Mouse (Mus musculus) MEL (cell line): ENCODE data around the gene Gatad2b. TPM values are rescaled to one million over a fixed set of nuclear protein-coding genes. Genes with fewer than 3 reads are reported as not detected.
"Not testable (repeated sequence)": the region's sequence is repeated elsewhere in the genome, so short reads cannot be mapped to it uniquely, and the experiment has no call there.

ENCODE experiments used
- DNase-seq: peaks from one replicate; pipeline ENCODE4 v3.0.0; 2011; ENCODE audit warnings: low read depth, low spot score
- H3K27ac ChIP-seq: 2 replicates; pipeline ENCODE4 v1.5.1; 2012; ENCODE audit warnings: low read depth, mild to moderate bottlenecking, control low read depth, low read length, moderate library complexity; ENCODE audit not compliant: control insufficient read depth
- H3K27me3 ChIP-seq, 2 experiments: fragments of 150-350 bp in 1 of 2; sonication (generic) in 1 of 2; 2 replicates each; pipeline ENCODE4 v1.6.1; 2012; ENCODE audit warnings: low read length in 2 of 2, mild to moderate bottlenecking in 2 of 2, improper control_type of control experiment in 1 of 2, moderate library complexity in 1 of 2; ENCODE audit not compliant: insufficient read depth in 2 of 2, control insufficient read depth in 1 of 2
- H3K36me3 ChIP-seq, 2 experiments: 2 replicates each; pipeline ENCODE4 v1.6.1; 2012 to 2014; ENCODE audit warnings: low read length in 2 of 2, improper control_type of control experiment in 1 of 2, inconsistent platforms in 1 of 2, mild to moderate bottlenecking in 1 of 2; ENCODE audit not compliant: insufficient read depth in 2 of 2, control insufficient read depth in 1 of 2
- H3K4me1 ChIP-seq, 2 experiments: fragments of 150-350 bp in 1 of 2; sonication (generic) in 1 of 2; 2 replicates each; pipeline ENCODE4 v1.6.1; 2012; ENCODE audit warnings: low read length in 2 of 2, improper control_type of control experiment in 1 of 2, mild to moderate bottlenecking in 1 of 2; ENCODE audit not compliant: insufficient read depth in 2 of 2, control insufficient read depth in 1 of 2
- H3K4me3 ChIP-seq, 2 experiments: fragments of 150-350 bp in 1 of 2; sonication (generic) in 1 of 2; 2 replicates each; pipeline ENCODE4 v1.5.1; 2012; ENCODE audit warnings: low read depth in 2 of 2, low read length in 2 of 2, mild to moderate bottlenecking in 2 of 2, moderate library complexity in 2 of 2, control low read depth in 1 of 2, improper control_type of control experiment in 1 of 2; ENCODE audit not compliant: control insufficient read depth in 1 of 2, insufficient read depth in 1 of 2
- H3K79me2 ChIP-seq: 2 replicates; pipeline ENCODE4 v1.6.1; 2012; ENCODE audit warnings: mild to moderate bottlenecking, low read length, moderate library complexity; ENCODE audit not compliant: control insufficient read depth, poor library complexity, insufficient read depth
- H3K9ac ChIP-seq: 2 replicates; pipeline ENCODE4 v1.6.1; 2012; ENCODE audit warnings: low read depth, mild to moderate bottlenecking, control low read depth, low read length, moderate library complexity; ENCODE audit not compliant: control insufficient read depth, poor library complexity, severe bottlenecking
- H3K9me3 ChIP-seq: fragments of 150-350 bp; sonication (generic); replicated peaks from 2 replicates; pipeline ENCODE4 v1.6.1; 2012; ENCODE audit warnings: mild to moderate bottlenecking, low read length, improper control_type of control experiment, moderate library complexity; ENCODE audit not compliant: insufficient read depth
- CHD1 ChIP-seq: IDR thresholded peaks from 2 replicates; pipeline ENCODE4 v1.6.1; 2012; ENCODE audit warnings: low read depth, mild to moderate bottlenecking, inconsistent platforms, low read length, improper control_type of control experiment
- CHD2 ChIP-seq: IDR thresholded peaks from 2 replicates; pipeline ENCODE4 v1.6.1; 2011; ENCODE audit warnings: low read length, improper control_type of control experiment
- CTCF ChIP-seq, 3 experiments: IDR thresholded peaks in 2 of 3; conservative IDR thresholded peaks in 1 of 3; 2 replicates each; pipeline ENCODE4 v1.5.1; 2011 to 2012; ENCODE audit warnings: low read length in 3 of 3, low read depth in 2 of 3, mild to moderate bottlenecking in 2 of 3, improper control_type of control experiment in 1 of 3, inconsistent platforms in 1 of 3, mixed read lengths in 1 of 3, moderate library complexity in 1 of 3; ENCODE audit not compliant: control insufficient read depth in 1 of 3, insufficient read depth in 1 of 3, poor library complexity in 1 of 3, severe bottlenecking in 1 of 3
- E2F4 ChIP-seq: IDR thresholded peaks from 2 replicates; pipeline ENCODE4 v1.6.1; 2011; ENCODE audit warnings: low read depth, low read length, improper control_type of control experiment, borderline replicate concordance
- GABPA ChIP-seq: IDR thresholded peaks from 2 replicates; pipeline ENCODE4 v1.6.1; 2012; ENCODE audit warnings: low read depth, mild to moderate bottlenecking, inconsistent platforms, low read length, improper control_type of control experiment, moderate library complexity
- GATA1 ChIP-seq: IDR thresholded peaks from 2 replicates; pipeline ENCODE4 v1.6.1; 2011; ENCODE audit warnings: low read depth, low read length, improper control_type of control experiment
- MAFK ChIP-seq: IDR thresholded peaks from 2 replicates; pipeline ENCODE4 v1.6.1; 2011; ENCODE audit warnings: low read depth, mild to moderate bottlenecking, low read length, improper control_type of control experiment, borderline replicate concordance
- MXI1 ChIP-seq: IDR thresholded peaks from 2 replicates; pipeline ENCODE4 v1.6.1; 2011; ENCODE audit warnings: mild to moderate bottlenecking, low read depth, low read length, improper control_type of control experiment
- MYB ChIP-seq: IDR thresholded peaks from 2 replicates; pipeline ENCODE4 v1.6.1; 2011; ENCODE audit warnings: mild to moderate bottlenecking, low read depth, low read length, improper control_type of control experiment
- MYC ChIP-seq: IDR thresholded peaks from 2 replicates; pipeline ENCODE4 v1.6.1; 2011; ENCODE audit warnings: low read depth, mild to moderate bottlenecking, low read length, improper control_type of control experiment, moderate library complexity
- NELFE ChIP-seq: IDR thresholded peaks from 2 replicates; pipeline ENCODE4 v1.6.1; 2011; ENCODE audit warnings: low read depth, low read length, improper control_type of control experiment
- POLR2AphosphoS5 ChIP-seq: IDR thresholded peaks from 2 replicates; pipeline ENCODE4 v1.6.1; 2012; ENCODE audit warnings: low read depth, borderline replicate concordance, mild to moderate bottlenecking, inconsistent platforms, low read length, moderate library complexity, mixed read lengths
- RAD21 ChIP-seq: IDR thresholded peaks from 2 replicates; pipeline ENCODE4 v1.6.1; 2011; ENCODE audit warnings: mild to moderate bottlenecking, low read depth, low read length, improper control_type of control experiment
- RCOR1 ChIP-seq: IDR thresholded peaks from 2 replicates; pipeline ENCODE4 v1.6.1; 2012; ENCODE audit warnings: low read depth, mild to moderate bottlenecking, inconsistent platforms, low read length, improper control_type of control experiment
- SIN3A ChIP-seq: IDR thresholded peaks from 2 replicates; pipeline ENCODE4 v1.6.1; 2012; ENCODE audit warnings: low read length, improper control_type of control experiment, inconsistent platforms
- USF1 ChIP-seq: IDR thresholded peaks from 2 replicates; pipeline ENCODE4 v1.6.1; 2014; ENCODE audit warnings: low read depth, mild to moderate bottlenecking, inconsistent platforms, low read length, improper control_type of control experiment, moderate library complexity
- ZKSCAN1 ChIP-seq: IDR thresholded peaks from 2 replicates; pipeline ENCODE4 v1.6.1; 2012; ENCODE audit warnings: low read depth, mild to moderate bottlenecking, inconsistent platforms, low read length, improper control_type of control experiment, moderate library complexity
- ZNF384 ChIP-seq: IDR thresholded peaks from 2 replicates; pipeline ENCODE4 v1.6.1; 2012; ENCODE audit warnings: low read depth, mild to moderate bottlenecking, inconsistent platforms, low read length, improper control_type of control experiment
- polyA plus RNA-seq, 2 experiments: library from polyadenylated mRNA; stranded (reverse) in 1 of 2; unstranded in 1 of 2; fragments of >175 nt in 1 of 2; fragments of >200 nt in 1 of 2; gene quantifications; 2 replicates each; pipeline versions ENCODE4 v1.2.1 to v1.2.4; 2012; ENCODE audit warnings: low replicate concordance in 2 of 2, low read depth in 1 of 2; ENCODE audit not compliant: insufficient read length in 2 of 2, insufficient read depth in 1 of 2, missing spikeins in 1 of 2
- total RNA-seq: library from RNA; depleted of rRNA; stranded (reverse); fragments of 300-350 nt; gene quantifications from 2 replicates; pipeline ENCODE4 v1.2.3, GENCODE M21; 2012

Gatad2b gene
- total and polyA plus RNA-seq, 3 experiments: 9.1 to 37.6 TPM; not detected in 1

DNA sequence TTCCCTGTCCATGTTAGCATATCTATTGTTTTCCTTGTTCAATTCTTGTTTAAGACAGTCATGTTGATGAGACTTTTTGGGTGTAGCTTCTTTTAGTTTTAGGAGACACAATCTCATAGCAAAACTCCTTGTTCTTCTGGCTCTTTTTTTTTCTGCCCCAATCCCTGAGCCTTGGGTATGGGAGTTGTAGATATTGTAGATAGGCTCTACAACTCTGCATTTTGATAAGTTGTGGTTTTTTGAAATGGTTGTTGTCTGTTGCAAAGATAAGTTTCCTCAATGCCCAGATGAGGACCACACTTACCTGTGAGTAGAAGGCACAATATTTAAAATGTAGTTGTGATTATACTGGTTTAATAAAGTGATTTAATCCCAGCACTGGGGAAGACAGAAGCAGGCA lies 47.2 kb downstream of the Gatad2b start (continued):
- no peak for TF ChIP-seq MYC
- TF ChIP-seq NELFE: no peak

DNA sequence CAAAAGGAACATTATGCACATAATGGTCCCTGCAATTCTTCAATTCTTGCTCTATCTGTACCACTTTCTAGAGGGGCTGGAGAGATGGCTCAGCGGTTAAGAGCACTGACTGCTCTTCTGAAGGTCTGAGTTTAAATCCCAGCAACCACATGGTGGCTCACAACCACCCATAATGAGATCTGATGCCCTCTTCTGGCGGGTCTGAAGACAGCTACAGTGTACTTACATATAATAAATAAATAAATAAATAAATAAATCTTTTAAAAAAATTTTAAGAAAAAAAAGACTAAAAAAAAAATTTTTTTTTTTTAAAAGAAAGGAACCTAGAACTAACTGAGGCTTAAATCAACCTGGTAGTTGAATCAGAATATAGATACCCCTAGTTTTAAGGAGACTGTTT lies 49.9 kb downstream of the Gatad2b start:
- H3K9ac ChIP-seq, H3K9me3 ChIP-seq, H3K4me3 ChIP-seq, H3K27ac ChIP-seq, H3K27me3 ChIP-seq: not testable (repeated sequence)
- H3K36me3 ChIP-seq: peaks cover 15 to 23% of the 10 kb centered on the region in 2 experiments
- H3K79me2 ChIP-seq: peaks cover 12% of the 10 kb centered on the region
- TF ChIP-seq SIN3A (peak; percentile 37; the same call in 1 of the 2 replicates), CTCF (IDR thresholded peaks at IDR 0.05 in 2 of 3, conservative IDR thresholded peaks at IDR 0.05 in 1 of 3; ENCODE audit: control insufficient read depth in 1 of 3, insufficient read depth in 1 of 3, low read depth in 2 of 3, low read length in 3 of 3, poor library complexity in 1 of 3, severe bottlenecking in 1 of 3) (peak in 1 of 3 experiments; percentile 9; a peak in 1 of 6 replicates), MYC (peak; percentile 65; the same call in 1 of the 2 replicates), MXI1 (peak; percentile 18; the same call in 1 of the 2 replicates)
- peaks cover 3 to 11% of the 10 kb centered on the region in 2 experiments for H3K4me1 ChIP-seq
- peak; percentile 71 for DNase-seq

DNA sequence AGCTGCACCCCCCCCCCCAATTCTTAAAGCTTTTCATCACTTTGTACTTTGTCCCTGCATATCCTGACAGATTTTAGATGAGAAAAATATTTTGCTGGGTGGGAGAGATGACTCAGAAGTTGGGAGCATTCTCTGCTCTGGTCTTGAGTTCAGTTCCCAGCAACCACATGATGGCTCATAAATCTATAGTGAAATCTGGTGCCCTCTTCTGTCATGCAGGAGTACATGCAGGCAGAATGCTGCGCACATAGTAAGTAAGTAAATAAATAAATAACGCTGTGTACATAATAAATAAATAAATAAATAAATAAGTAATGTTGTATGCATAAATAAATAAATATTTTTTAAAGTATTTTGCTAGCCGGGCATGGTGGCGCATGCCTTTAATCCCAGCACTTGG lies 54.9 kb downstream of the Gatad2b start:
- no peak overlapping the region for H3K27ac ChIP-seq
- H3K27me3 ChIP-seq: no peaks in the 10 kb centered on the region
- H3K36me3 ChIP-seq: peaks cover 2 to 45% of the 10 kb centered on the region in 2 experiments; a peak in 3 of 4 replicates
- TF ChIP-seq GATA1: no peak
- no peak for TF ChIP-seq SIN3A
- no peak for TF ChIP-seq ZNF384
- TF ChIP-seq ZKSCAN1: no peak
- TF ChIP-seq MXI1: no peak
- peak in 2 of 3 experiments; percentile 34 to 45; a peak in 3 of 6 replicates for TF ChIP-seq CTCF (IDR thresholded peaks at IDR 0.05 in 2 of 3, conservative IDR thresholded peaks at IDR 0.05 in 1 of 3; ENCODE audit: control insufficient read depth in 1 of 3, insufficient read depth in 1 of 3, low read depth in 2 of 3, low read length in 3 of 3, poor library complexity in 1 of 3, severe bottlenecking in 1 of 3)
- no peak for TF ChIP-seq GABPA
- TF ChIP-seq USF1: no peak
- TF ChIP-seq RCOR1: no peak
- TF ChIP-seq CHD1: no peak
- TF ChIP-seq NELFE: no peak
- TF ChIP-seq RAD21: peak; percentile 22
- no peak for TF ChIP-seq MYB
- no peak for TF ChIP-seq POLR2AphosphoS5
- TF ChIP-seq MAFK: no peak
- TF ChIP-seq CHD2: no peak
- no peak for TF ChIP-seq E2F4
- TF ChIP-seq, all 39 proteins: peak for 2
- no peaks in the 10 kb centered on the region for H3K79me2 ChIP-seq
- H3K4me3 ChIP-seq: no peak overlapping the region
- H3K4me1 ChIP-seq: no peaks in the 10 kb centered on the region
- H3K9ac ChIP-seq: no peak overlapping the region
- H3K9me3 ChIP-seq: no peaks in the 10 kb centered on the region
- peak; percentile 52 for DNase-seq
